Mouse (Mus musculus) stomach, embryonic 16.5 days (tissue): ENCODE data around the gene March1. TPM values are rescaled to one million over a fixed set of nuclear protein-coding genes. Genes with fewer than 3 reads are reported as not detected.

Experiments used
- ATAC-seq: fragments of 200-750 bp; cut with Nextera tagmentation; 2 replicates; pipeline ENCODE4 v1.8.0; 2017; ENCODE audit warnings: moderate number of reproducible peaks, moderate TSS enrichment; ENCODE audit not compliant: insufficient read depth, low FRiP score
- H3K27ac ChIP-seq: fragments of 300-500 bp; sonication (generic); 2 replicates; pipeline ENCODE4 v1.5.1; 2014; ENCODE audit warnings: low read length
- H3K27me3 ChIP-seq: fragments of 300-500 bp; sonication (generic); 2 replicates; pipeline ENCODE4 v1.6.1; 2014; ENCODE audit warnings: low read length, control low read depth, mixed read lengths; ENCODE audit not compliant: control insufficient read depth, insufficient read depth
- H3K36me3 ChIP-seq: fragments of 300-500 bp; sonication (generic); 2 replicates; pipeline ENCODE4 v1.6.1; 2014; ENCODE audit warnings: low read length; ENCODE audit not compliant: control insufficient read depth, insufficient read depth
- H3K4me1 ChIP-seq: fragments of 300-500 bp; sonication (generic); 2 replicates; pipeline ENCODE4 v1.6.1; 2014; ENCODE audit warnings: low read length, control low read depth, mixed read lengths; ENCODE audit not compliant: control insufficient read depth, insufficient read depth
- H3K4me2 ChIP-seq: fragments of 300-500 bp; sonication (generic); 2 replicates; pipeline ENCODE4 v1.6.1; 2014; ENCODE audit warnings: low read depth, low read length, mixed read lengths
- H3K4me3 ChIP-seq: fragments of 300-500 bp; sonication (generic); replicated peaks from 2 replicates; pipeline ENCODE4 v1.5.1; 2014; ENCODE audit warnings: mild to moderate bottlenecking, low read length
- H3K9ac ChIP-seq: fragments of 300-500 bp; sonication (generic); 2 replicates; pipeline ENCODE4 v1.6.1; 2014; ENCODE audit warnings: low read length
- H3K9me3 ChIP-seq: fragments of 300-500 bp; sonication (generic); replicated peaks from 2 replicates; pipeline ENCODE4 v1.6.1; 2016; ENCODE audit warnings: low read length, control low read depth; ENCODE audit not compliant: control insufficient read depth
- polyA plus RNA-seq: library from polyadenylated mRNA; unstranded; fragments of >200 nt; fragmentation: Nextera tagmentation; extraction: Ambion mirVana; gene quantifications from 2 replicates; pipeline ENCODE4 v1.2.1, GENCODE M21; 2015

The March1 gene
- polyA plus RNA-seq, 1 experiment from 2014 or later: 1.2 TPM

DNA sequence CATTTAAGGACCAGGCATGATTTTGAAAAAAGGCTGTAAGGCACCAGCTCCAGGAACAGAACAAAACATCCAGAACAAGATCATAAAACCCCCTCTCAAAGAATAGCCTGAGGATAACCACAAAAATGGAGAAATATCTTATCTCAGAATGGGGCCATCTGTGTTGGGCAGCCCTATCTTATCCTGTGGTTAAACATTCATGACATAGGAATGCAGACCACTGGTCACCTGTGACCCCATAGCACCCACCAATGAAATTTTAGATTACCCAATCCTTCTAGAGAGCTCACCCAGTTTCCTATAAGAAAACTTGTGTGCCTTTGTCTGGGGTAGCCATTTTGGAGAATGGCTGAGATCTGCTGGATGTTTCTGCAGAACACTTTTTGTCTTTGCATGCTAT lies 902.9 kb downstream of the March1 start:
- H3K4me2 ChIP-seq: no peak overlapping the region
- no peak overlapping the region for H3K9ac ChIP-seq
- H3K9me3 ChIP-seq: no peaks in the 10 kb centered on the region
- H3K27ac ChIP-seq: no peak overlapping the region
- H3K36me3 ChIP-seq: no peaks in the 10 kb centered on the region
- no peaks in the 10 kb centered on the region for H3K4me1 ChIP-seq
- no peak for ATAC-seq
- H3K27me3 ChIP-seq: no peaks in the 10 kb centered on the region
- H3K4me3 ChIP-seq: no peak overlapping the region
